12 mouse cellular contexts compared by ENCODE assay signal in genomic region chr4:45491685-45492601, GRCm38 (mm10). TPM values are rescaled to one million over a fixed set of nuclear protein-coding genes. Genes with fewer than 3 reads are reported as not detected.
DNase-seq lines count a peak whose midpoint lies in the region; ATAC-seq and TF ChIP-seq lines count a peak whose summit lies in the region.
"Had no signal": no experiment of that assay in that cellular context is flagged by ENCODE, and none has a peak within 500 bp of the region (broad histone marks: within the 10 kb centered on the region; RNA-seq: fewer than 3 reads in every experiment).

No protein-coding gene starts in this region.

- WGBS in forebrain, embryonic 13.5 days: 65% methylated on average over 16 of the region's 16 CpGs
- 64% methylated on average over 16 of the region's 16 CpGs for WGBS in forebrain, postnatal 0 days
- WGBS in kidney, embryonic 16.5 days: 43% methylated on average over 16 of the region's 16 CpGs
- 32% methylated on average over 16 of the region's 16 CpGs for WGBS in embryonic facial prominence, embryonic 12.5 days
- 42% methylated on average over 16 of the region's 16 CpGs for WGBS in liver, embryonic 15.5 days (ENCODE audit: insufficient replicate concordance)

- H3K36me3 ChIP-seq in forebrain, embryonic 13.5 days (ENCODE audit: poor library complexity, severe bottlenecking): peaks cover 17% of the 10 kb centered on the region; the same call in 1 of the 2 replicates
- no peaks in the 10 kb centered on the region; the same call in 1 of the 2 replicates for H3K36me3 ChIP-seq in forebrain, postnatal 0 days (ENCODE audit: insufficient read depth)
- no peaks in the 10 kb centered on the region for H3K36me3 ChIP-seq in kidney, embryonic 16.5 days (ENCODE audit: insufficient read depth, low read length)
- 0 out of 2 replicates have a peak, but pooled peaks cover 4% of the 10 kb centered on the region for H3K36me3 ChIP-seq in embryonic facial prominence, embryonic 12.5 days
- peaks cover 11% of the 10 kb centered on the region for H3K36me3 ChIP-seq in liver, embryonic 15.5 days (replicated peaks)
- H3K36me3 ChIP-seq: hindbrain, embryonic 12.5 days had no signal

- no peaks in the 10 kb centered on the region for H3K27me3 ChIP-seq in forebrain, embryonic 13.5 days
- H3K27me3 ChIP-seq in forebrain, postnatal 0 days (ENCODE audit: insufficient read depth, low read length): no peaks in the 10 kb centered on the region
- no peaks in the 10 kb centered on the region for H3K27me3 ChIP-seq in kidney, embryonic 16.5 days (ENCODE audit: insufficient read depth, low read length)
- H3K27me3 ChIP-seq in embryonic facial prominence, embryonic 12.5 days: 0 out of 2 replicates have a peak, but pooled peaks cover under 1% of the 10 kb centered on the region
- no peaks in the 10 kb centered on the region for H3K27me3 ChIP-seq in liver, embryonic 15.5 days

- H3K4me3 ChIP-seq in forebrain, embryonic 13.5 days: no peak overlapping the region
- H3K4me3 ChIP-seq in forebrain, postnatal 0 days (ENCODE audit: low read depth, low read length): no peak overlapping the region
- no peak overlapping the region for H3K4me3 ChIP-seq in kidney, embryonic 16.5 days (ENCODE audit: low read length)
- H3K4me3 ChIP-seq in embryonic facial prominence, embryonic 12.5 days: no peak overlapping the region
- no peak overlapping the region for H3K4me3 ChIP-seq in liver, embryonic 15.5 days (replicated peaks)
- H3K4me3 ChIP-seq: hindbrain, embryonic 12.5 days had no signal

- H3K9ac ChIP-seq in forebrain, embryonic 13.5 days: no peak overlapping the region
- H3K9ac ChIP-seq in forebrain, postnatal 0 days: no peak overlapping the region
- no peak overlapping the region for H3K9ac ChIP-seq in kidney, embryonic 16.5 days (replicated peaks; ENCODE audit: low read length)
- no peak overlapping the region for H3K9ac ChIP-seq in embryonic facial prominence, embryonic 12.5 days
- H3K9ac ChIP-seq in liver, embryonic 15.5 days: no peak overlapping the region
- H3K9ac ChIP-seq: hindbrain, embryonic 12.5 days had no signal

- DNase-seq in forebrain, postnatal 0 days: no peak
- DNase-seq in kidney, adult 9 months: no peak
- no peak for DNase-seq in adrenal gland, postnatal 10 days
- no peak for DNase-seq in spleen, postnatal 36 days (ENCODE audit: low spot score in 2 of 2)
- DNase-seq: B cell, adult 2 months; midbrain, embryonic 14.5 days; thymus, adult 18-20 months had no signal

- TF ChIP-seq CTCF in forebrain, postnatal 0 days (IDR thresholded peaks at IDR 0.05; ENCODE audit: low read depth): no peak

- no peak overlapping the region for H3K4me2 ChIP-seq in forebrain, embryonic 13.5 days
- H3K4me2 ChIP-seq in forebrain, postnatal 0 days (ENCODE audit: low read depth): no peak overlapping the region
- H3K4me2 ChIP-seq in kidney, embryonic 16.5 days (replicated peaks; ENCODE audit: low read depth, low read length): 0 out of 2 replicates have a peak overlapping the region, but pooled peaks have one; percentile 15
- H3K4me2 ChIP-seq in embryonic facial prominence, embryonic 12.5 days (replicated peaks): peak overlapping the region; percentile 12; the same call in 1 of the 2 replicates
- peak overlapping the region; percentile 54 for H3K4me2 ChIP-seq in liver, embryonic 15.5 days

- ATAC-seq in forebrain, embryonic 13.5 days: no peak
- no peak for ATAC-seq in forebrain, postnatal 0 days
- no peak for ATAC-seq in kidney, embryonic 16.5 days (ENCODE audit: low FRiP score, low TSS enrichment)
- no peak for ATAC-seq in embryonic facial prominence, embryonic 12.5 days (ENCODE audit: insufficient number of reproducible peaks, insufficient read depth, low FRiP score, low TSS enrichment)
- no peak for ATAC-seq in liver, embryonic 15.5 days (ENCODE audit: insufficient read depth)

- no peaks in the 10 kb centered on the region for H3K9me3 ChIP-seq in forebrain, embryonic 13.5 days (replicated peaks)
- H3K9me3 ChIP-seq in forebrain, postnatal 0 days (ENCODE audit: low read length): no peaks in the 10 kb centered on the region
- H3K9me3 ChIP-seq in kidney, embryonic 16.5 days (ENCODE audit: low read length): no peaks in the 10 kb centered on the region
- no peaks in the 10 kb centered on the region for H3K9me3 ChIP-seq in embryonic facial prominence, embryonic 12.5 days
- H3K9me3 ChIP-seq in liver, embryonic 15.5 days (replicated peaks): no peaks in the 10 kb centered on the region
- H3K9me3 ChIP-seq: hindbrain, embryonic 12.5 days had no signal

- peak overlapping the region; percentile 32 for H3K27ac ChIP-seq in forebrain, embryonic 13.5 days
- no peak overlapping the region for H3K27ac ChIP-seq in forebrain, postnatal 0 days (ENCODE audit: low read depth, low read length)
- peak overlapping the region; percentile 53 for H3K27ac ChIP-seq in kidney, embryonic 16.5 days (ENCODE audit: low read length)
- 0 out of 2 replicates have a peak overlapping the region, but pooled peaks have one; percentile 42 for H3K27ac ChIP-seq in embryonic facial prominence, embryonic 12.5 days
- H3K27ac ChIP-seq in liver, embryonic 15.5 days (replicated peaks): peak overlapping the region; percentile 71

- H3K4me1 ChIP-seq in forebrain, embryonic 13.5 days: peaks cover 96% of the 10 kb centered on the region
- peaks cover 35% of the 10 kb centered on the region for H3K4me1 ChIP-seq in forebrain, postnatal 0 days (ENCODE audit: insufficient read depth)
- peaks cover 90% of the 10 kb centered on the region for H3K4me1 ChIP-seq in kidney, embryonic 16.5 days (ENCODE audit: insufficient read depth, low read length)
- H3K4me1 ChIP-seq in embryonic facial prominence, embryonic 12.5 days: peaks cover 91% of the 10 kb centered on the region
- H3K4me1 ChIP-seq in liver, embryonic 15.5 days (replicated peaks): peaks cover 97% of the 10 kb centered on the region

RNA-seq across cellular contexts. Expression of gene Shb, which starts 40.3 kb away (rescaled TPM):
- 6.5 and 7.2 TPM in 2 replicates for polyA plus RNA-seq in forebrain, embryonic 13.5 days (2015; fragmentation: Nextera tagmentation; extraction: Ambion mirVana)
- total RNA-seq in forebrain, postnatal 0 days (2014; rRNA removed): 26.7 and 32.6 TPM in 2 replicates
- polyA plus RNA-seq in forebrain, postnatal 0 days (2015; fragmentation: Nextera tagmentation; extraction: Ambion mirVana): 8.5 and 8.6 TPM in 2 replicates
- 2.7 and 3.1 TPM in 2 replicates for polyA plus RNA-seq in kidney, embryonic 16.5 days (2015; fragmentation: Nextera tagmentation; extraction: Ambion mirVana)
- 8.3 and 9.6 TPM in 2 replicates for polyA plus RNA-seq in embryonic facial prominence, embryonic 12.5 days (2016; fragmentation: Nextera tagmentation; extraction: Ambion mirVana)
- polyA plus RNA-seq in liver, embryonic 15.5 days (2015; fragmentation: Nextera tagmentation; extraction: Ambion mirVana): 2.9 and 3.9 TPM in 2 replicates
- total RNA-seq in adrenal gland, postnatal 10 days (2021): 10 to 100 TPM; 40.4 to 72.5 TPM

Comparison
In these comparisons a context has a peak if more than half of its experiments do, and no peak if none do; other contexts are left out.
1. H3K4me2 ChIP-seq: peak in kidney, embryonic 16.5 days (single experiment), embryonic facial prominence, embryonic 12.5 days (single experiment) and liver, embryonic 15.5 days (single experiment); none in forebrain, embryonic 13.5 days (single experiment) and forebrain, postnatal 0 days (single experiment).